ENCODE assay signal across 12 mouse cellular contexts in the genomic region with DNA sequence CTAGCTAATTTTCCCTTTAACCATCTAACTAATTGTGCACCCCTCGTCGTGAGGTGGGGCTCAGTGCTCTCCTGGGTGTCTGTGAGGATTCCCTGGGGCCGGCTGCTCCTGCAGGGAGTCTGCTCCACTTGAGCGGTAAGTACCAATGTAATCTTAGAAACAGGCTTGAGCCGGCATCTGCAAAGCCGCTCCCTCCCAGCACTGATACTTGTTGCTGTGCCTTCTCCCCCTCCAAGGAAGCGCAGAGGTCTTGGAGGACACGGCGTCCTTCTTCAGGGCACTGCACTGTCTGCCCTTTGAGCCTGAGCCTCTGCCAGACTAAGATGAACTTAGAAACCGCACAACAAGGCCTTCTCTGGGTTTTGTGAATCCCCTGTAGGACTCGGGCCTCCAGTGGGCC.
"Had no signal": no experiment of that assay in that cellular context is flagged by ENCODE, and none has a peak within 500 bp of the region (broad histone marks: within the 10 kb centered on the region; RNA-seq: fewer than 3 reads in every experiment).

No protein-coding gene starts in this region.

- H3K4me3 ChIP-seq: limb, embryonic 13.5 days; midbrain, embryonic 10.5 days; myocyte; neural tube, embryonic 15.5 days had no signal

- DNase-seq: left cerebral cortex, postnatal 4 days; lung, adult 18-20 months; midbrain, embryonic 14.5 days; right cerebral cortex, adult 18-20 months; right cerebral cortex, postnatal 25 days; thymus, adult 18-20 months; thymus, postnatal 14 days had no signal

- H3K27ac ChIP-seq: limb, embryonic 13.5 days; liver, embryonic 14.5 days; midbrain, embryonic 10.5 days; neural tube, embryonic 15.5 days had no signal

- H3K9ac ChIP-seq: limb, embryonic 13.5 days; liver, embryonic 14.5 days; neural tube, embryonic 15.5 days had no signal

- H3K4me1 ChIP-seq: limb, embryonic 13.5 days; midbrain, embryonic 10.5 days had no signal

- H3K9me3 ChIP-seq: limb, embryonic 13.5 days; midbrain, embryonic 10.5 days; neural tube, embryonic 15.5 days had no signal

- H3K27me3 ChIP-seq: limb, embryonic 13.5 days; neural tube, embryonic 15.5 days had no signal
